In genomic region chr17:70829943-70830715, GRCm38 (mm10) we compare ENCODE assay signal across 16 mouse cellular contexts.
"Had no signal": no experiment of that assay in that cellular context is flagged by ENCODE, and none has a peak within 500 bp of the region (broad histone marks: within the 10 kb centered on the region; RNA-seq: fewer than 3 reads in every experiment).

No protein-coding gene starts in this region.

- H3K9me3 ChIP-seq: limb, embryonic 10.5 days; liver, embryonic 15.5 days; neural tube, embryonic 13.5 days; stomach, embryonic 15.5 days had no signal

- H3K9ac ChIP-seq: liver, embryonic 15.5 days; neural tube, embryonic 13.5 days; stomach, embryonic 15.5 days had no signal

- H3K4me2 ChIP-seq: liver, embryonic 11.5 days; liver, embryonic 15.5 days; midbrain, embryonic 11.5 days; neural tube, embryonic 13.5 days; stomach, embryonic 15.5 days had no signal

- H3K36me3 ChIP-seq: limb, embryonic 10.5 days; liver, embryonic 15.5 days; neural tube, embryonic 13.5 days had no signal

- H3K27ac ChIP-seq: limb, embryonic 10.5 days; liver, embryonic 15.5 days; neural tube, embryonic 13.5 days; stomach, embryonic 15.5 days had no signal

- H3K4me3 ChIP-seq: limb, embryonic 10.5 days; liver, embryonic 15.5 days; neural tube, embryonic 13.5 days; stomach, embryonic 15.5 days had no signal

- H3K27me3 ChIP-seq: neural tube, embryonic 13.5 days; stomach, embryonic 15.5 days had no signal

- DNase-seq: kidney, postnatal 10 days; lung, adult 2 months; lung, postnatal 36 days; retina, postnatal 1 day; right cerebral cortex, postnatal 4 days; spleen, adult 18-20 months; thymus, adult 2 months; thymus, postnatal 25 days had no signal

- ATAC-seq: lung, postnatal 0 days; midbrain, embryonic 16.5 days had no signal

- H3K4me1 ChIP-seq: liver, embryonic 15.5 days; stomach, embryonic 15.5 days had no signal
